Mouse (Mus musculus): Measurements from ENCODE around the gene Stat4. TPM values are rescaled to one million over a fixed set of nuclear protein-coding genes. Genes with fewer than 3 reads are reported as not detected.

Gene Stat4
- total and polyA plus RNA-seq, 3 experiments: 11.4 to 17.5 (median 16.7) TPM

DNA sequence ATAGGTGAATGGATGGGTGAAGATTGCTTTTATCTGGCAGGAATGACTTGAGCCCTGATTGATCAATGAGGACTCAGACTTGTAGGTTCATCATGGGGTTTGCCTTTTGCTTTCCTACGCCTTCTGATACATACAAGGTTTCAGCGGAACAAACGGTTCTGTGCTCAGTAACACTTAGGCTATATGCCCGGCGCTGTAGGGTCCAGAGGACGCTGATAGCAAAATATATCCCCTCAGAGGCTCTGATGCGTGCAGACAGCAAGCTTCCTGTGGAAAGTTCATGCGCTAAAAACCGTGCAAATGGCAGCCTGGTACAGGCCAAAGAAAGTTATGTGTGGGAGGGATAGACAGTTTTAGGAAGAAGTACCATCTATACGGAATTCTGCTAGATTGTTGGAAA, 133.2 kb downstream of the Stat4 start:
- in situ Hi-C loops (cut with MboI; ENCODE audit: low pct_ligation_motif_present, low pct_unique_long_range_greater_than_20kb, low sequenced_read_pairs): loop anchor here (25.0 kb wide), 1 partner anchor 517 kb away; the partner anchor contains the start of gene Nemp2
- H3K9ac ChIP-seq (ENCODE audit: insufficient read depth, low read depth): peak overlapping the region; percentile 74
- peak overlapping the region; percentile 92 for H3K4me2 ChIP-seq (ENCODE audit: insufficient read depth, low read depth, poor library complexity, severe bottlenecking)
- dilution Hi-C loops (cut with MboI; ENCODE audit: extremely low pct_ligation_motif_present, extremely low pct_unique_long_range_greater_than_20kb, low sequenced_read_pairs): no loop called here
- H3K27me3 ChIP-seq (replicated peaks): peaks cover 2% of the 10 kb centered on the region
- no peak for DNase-seq (ENCODE audit: extremely low read depth)
- TF ChIP-seq TCF12 (IDR thresholded peaks at IDR 0.05; ENCODE audit: low read depth, low read length) (no peak), EP300 (IDR thresholded peaks at IDR 0.05; ENCODE audit: low read length) (0 out of 2 replicates have a peak, but pooled peaks have one; percentile 27), BHLHE40 (IDR thresholded peaks at IDR 0.05; ENCODE audit: low read depth, low read length) (peak; percentile 22; the same call in 1 of the 2 replicates)
- peaks cover 28 to 36% of the 10 kb centered on the region in 2 experiments for H3K36me3 ChIP-seq (replicated peaks in 1 of 2; ENCODE audit: control insufficient read depth in 1 of 2, insufficient read depth in 1 of 2, low read length in 1 of 2)
- peak overlapping the region; percentile 57 to 98 (median 93) for H3K4me3 ChIP-seq (replicated peaks in 1 of 3; ENCODE audit: low read depth in 2 of 3, low read length in 2 of 3, poor library complexity in 1 of 3)
- peaks cover 40% of the 10 kb centered on the region for H3K79me2 ChIP-seq (replicated peaks; ENCODE audit: control insufficient read depth, extremely low read depth, insufficient read depth, poor library complexity, severe bottlenecking)
- H3K9me3 ChIP-seq (replicated peaks; ENCODE audit: low read length): no peaks in the 10 kb centered on the region
- peaks cover 12 to 45% of the 10 kb centered on the region in 2 experiments for H3K4me1 ChIP-seq (ENCODE audit: control insufficient read depth in 1 of 2, insufficient read depth in 2 of 2)
- H3K27ac ChIP-seq (ENCODE audit: insufficient read depth, low read depth): peak overlapping the region; percentile 56; the same call in 1 of the 2 replicates

DNA sequence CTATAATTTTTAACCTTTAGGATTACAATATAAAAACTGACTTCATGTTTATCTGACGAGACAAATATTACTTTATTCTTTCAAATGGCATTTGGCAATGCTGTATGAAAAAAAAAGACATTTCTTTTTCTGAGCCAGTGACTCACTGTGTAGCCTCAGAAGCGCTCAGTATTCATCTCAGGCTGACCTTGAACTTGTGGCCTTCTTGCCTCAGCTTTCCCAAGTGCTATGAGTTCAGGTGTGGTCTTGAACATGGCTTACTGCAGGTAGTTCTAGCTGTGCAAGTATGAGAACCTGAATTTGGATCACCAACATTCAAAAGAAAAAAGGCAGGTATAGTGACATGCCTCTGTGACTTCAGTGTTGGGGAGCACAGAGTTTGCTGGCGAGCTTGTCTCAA, 134.1 kb downstream of the Stat4 start:
- peaks cover 40% of the 10 kb centered on the region for H3K79me2 ChIP-seq (replicated peaks; ENCODE audit: control insufficient read depth, extremely low read depth, insufficient read depth, poor library complexity, severe bottlenecking)
- H3K9me3 ChIP-seq (replicated peaks; ENCODE audit: low read length): no peaks in the 10 kb centered on the region
- H3K9ac ChIP-seq (ENCODE audit: insufficient read depth, low read depth): peak overlapping the region; percentile 74; the same call in 1 of the 2 replicates
- H3K4me3 ChIP-seq (replicated peaks in 1 of 3; ENCODE audit: low read depth in 2 of 3, low read length in 2 of 3, poor library complexity in 1 of 3): peak overlapping the region; percentile 57 to 98 (median 93)
- peaks cover 2% of the 10 kb centered on the region for H3K27me3 ChIP-seq (replicated peaks)
- TF ChIP-seq POLR2A (IDR thresholded peaks at IDR 0.05; ENCODE audit: low read depth, low read length) (no peak), MYC (IDR thresholded peaks at IDR 0.05; ENCODE audit: low read depth, low read length) (no peak), RCOR1 (conservative IDR thresholded peaks at IDR 0.05; ENCODE audit: low read depth, low read length) (no peak)
- peaks cover 10 to 45% of the 10 kb centered on the region in 2 experiments; a peak in 3 of 4 replicates for H3K4me1 ChIP-seq (ENCODE audit: control insufficient read depth in 1 of 2, insufficient read depth in 2 of 2)
- H3K27ac ChIP-seq (ENCODE audit: insufficient read depth, low read depth): no peak overlapping the region; the same call in 1 of the 2 replicates
- H3K36me3 ChIP-seq (replicated peaks in 1 of 2; ENCODE audit: control insufficient read depth in 1 of 2, insufficient read depth in 1 of 2, low read length in 1 of 2): peaks cover 36 to 43% of the 10 kb centered on the region in 2 experiments
- dilution Hi-C loops (cut with MboI; ENCODE audit: extremely low pct_ligation_motif_present, extremely low pct_unique_long_range_greater_than_20kb, low sequenced_read_pairs): no loop called here
- DNase-seq (ENCODE audit: extremely low read depth): no peak
- in situ Hi-C loops (cut with MboI; ENCODE audit: low pct_ligation_motif_present, low pct_unique_long_range_greater_than_20kb, low sequenced_read_pairs): loop anchor here (25.0 kb wide), 1 partner anchor 516 kb away; the partner anchor contains the start of gene Nemp2
- peak overlapping the region; percentile 92 for H3K4me2 ChIP-seq (ENCODE audit: insufficient read depth, low read depth, poor library complexity, severe bottlenecking)

DNA sequence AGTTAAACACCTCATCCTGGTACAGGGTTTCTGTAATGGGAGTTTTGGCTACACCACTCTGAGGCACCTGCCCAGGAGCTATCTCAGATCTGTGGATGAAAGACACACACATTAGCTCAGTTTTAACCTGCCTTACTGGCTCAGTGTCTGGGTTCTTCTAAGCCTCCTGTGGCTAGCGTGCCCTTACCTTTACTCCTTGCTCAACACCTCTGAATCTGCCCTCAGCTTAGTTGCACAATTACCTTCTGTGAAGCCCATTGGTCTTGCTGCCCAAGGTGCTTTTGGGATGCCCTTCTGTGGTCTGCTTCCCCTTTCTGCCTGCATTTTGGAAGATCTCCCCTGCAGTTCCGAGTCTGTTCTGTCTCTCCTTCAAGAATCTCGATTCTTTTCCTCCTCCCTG, 137.9 kb downstream of the Stat4 start:
- dilution Hi-C loops (cut with MboI; ENCODE audit: extremely low pct_ligation_motif_present, extremely low pct_unique_long_range_greater_than_20kb, low sequenced_read_pairs) (no loop called here), in situ Hi-C loops (cut with MboI; ENCODE audit: low pct_ligation_motif_present, low pct_unique_long_range_greater_than_20kb, low sequenced_read_pairs) (loop anchor here (25.0 kb wide), 1 partner anchor 512 kb away; the partner anchor contains the start of gene Nemp2)
- H3K4me1 ChIP-seq (ENCODE audit: control insufficient read depth in 1 of 2, insufficient read depth in 2 of 2): peaks cover 16 to 66% of the 10 kb centered on the region in 2 experiments
- H3K4me3 ChIP-seq (replicated peaks in 1 of 3; ENCODE audit: low read depth in 2 of 3, low read length in 2 of 3, poor library complexity in 1 of 3): no peak overlapping the region
- H3K9ac ChIP-seq (ENCODE audit: insufficient read depth, low read depth): no peak overlapping the region
- TF ChIP-seq HCFC1 (IDR thresholded peaks at IDR 0.05; ENCODE audit: low read depth, low read length) (no peak), JUND (conservative IDR thresholded peaks at IDR 0.05; ENCODE audit: low read depth, low read length) (no peak), TCF12 (IDR thresholded peaks at IDR 0.05; ENCODE audit: low read depth, low read length) (no peak), MEF2A (IDR thresholded peaks at IDR 0.05; ENCODE audit: borderline replicate concordance, low read depth, low read length) (no peak), TBP (conservative IDR thresholded peaks at IDR 0.05; ENCODE audit: low read depth, low read length) (no peak), POLR2AphosphoS2 (IDR thresholded peaks at IDR 0.05; ENCODE audit: low read depth, low read length) (no peak), EP300 (IDR thresholded peaks at IDR 0.05; ENCODE audit: low read length) (no peak), RCOR1 (conservative IDR thresholded peaks at IDR 0.05; ENCODE audit: low read depth, low read length) (no peak)
- H3K36me3 ChIP-seq (replicated peaks in 1 of 2; ENCODE audit: control insufficient read depth in 1 of 2, insufficient read depth in 1 of 2, low read length in 1 of 2): peaks cover 64 to 70% of the 10 kb centered on the region in 2 experiments
- H3K79me2 ChIP-seq (replicated peaks; ENCODE audit: control insufficient read depth, extremely low read depth, insufficient read depth, poor library complexity, severe bottlenecking): peaks cover 35% of the 10 kb centered on the region
- H3K27me3 ChIP-seq (replicated peaks): no peaks in the 10 kb centered on the region
- no peak for DNase-seq (ENCODE audit: extremely low read depth)
- no peaks in the 10 kb centered on the region for H3K9me3 ChIP-seq (replicated peaks; ENCODE audit: low read length)
- no peak overlapping the region for H3K27ac ChIP-seq (ENCODE audit: insufficient read depth, low read depth)
- no peak overlapping the region; the same call in 1 of the 2 replicates for H3K4me2 ChIP-seq (ENCODE audit: insufficient read depth, low read depth, poor library complexity, severe bottlenecking)
